Mouse (Mus musculus): ENCODE results near the gene Dynll2.
"Not testable (repeated sequence)": the region's sequence is repeated elsewhere in the genome, so short reads cannot be mapped to it uniquely, and the experiment has no call there.

Gene Dynll2

DNA sequence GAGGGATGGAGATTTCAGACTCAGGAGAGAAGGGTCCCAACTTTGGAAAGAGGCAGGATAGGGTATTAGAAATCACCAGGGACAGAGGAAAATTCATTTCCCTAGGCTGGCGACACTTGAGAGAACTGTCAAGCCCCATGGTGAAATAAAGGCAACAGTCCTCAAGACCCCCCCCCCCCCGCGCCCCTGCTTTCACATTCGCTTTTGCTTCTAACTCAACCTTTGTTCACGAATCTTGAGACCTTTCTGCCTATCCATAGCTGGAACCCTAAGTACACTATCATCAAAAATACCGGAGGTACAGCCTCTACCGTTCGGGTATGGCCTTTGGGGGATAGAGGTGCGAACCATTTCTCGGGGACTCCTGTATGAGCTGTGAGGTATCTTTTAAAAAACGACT lies 528 bp upstream of the Dynll2 start:
- DNase-seq (ENCODE audit: low spot score in 2 of 2): no peak

DNA sequence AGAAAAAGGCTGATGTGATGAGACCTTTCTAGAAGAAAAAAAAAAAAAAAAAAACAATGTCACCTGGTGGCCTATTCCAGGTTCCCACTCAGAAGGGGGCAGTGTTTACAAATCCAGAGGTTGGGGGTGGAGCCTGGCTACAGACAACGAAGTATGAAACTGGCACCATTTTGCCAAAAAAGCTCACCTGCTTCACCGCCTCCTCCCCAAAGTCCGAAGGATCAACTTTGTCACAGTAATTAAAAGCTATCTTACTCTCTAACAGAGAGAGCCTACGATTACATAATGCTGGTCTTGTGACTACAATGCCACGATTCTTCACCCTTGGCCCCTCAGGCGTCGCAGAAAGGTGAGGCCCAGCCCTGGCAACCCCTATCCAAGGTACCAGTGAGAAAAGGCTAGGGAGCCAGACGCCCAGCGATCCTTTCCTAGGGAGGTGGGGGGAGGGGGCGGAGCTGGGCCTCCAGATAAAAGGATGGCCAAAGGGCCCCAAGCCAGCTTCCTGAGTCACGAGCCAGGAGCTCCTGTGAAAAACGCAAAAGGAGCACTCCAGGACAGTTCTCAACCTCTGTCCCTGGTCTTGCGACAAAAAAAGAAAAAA lies 1.1 kb downstream of the Dynll2 start:
- no peak for DNase-seq (ENCODE audit: low spot score in 2 of 2)

DNA sequence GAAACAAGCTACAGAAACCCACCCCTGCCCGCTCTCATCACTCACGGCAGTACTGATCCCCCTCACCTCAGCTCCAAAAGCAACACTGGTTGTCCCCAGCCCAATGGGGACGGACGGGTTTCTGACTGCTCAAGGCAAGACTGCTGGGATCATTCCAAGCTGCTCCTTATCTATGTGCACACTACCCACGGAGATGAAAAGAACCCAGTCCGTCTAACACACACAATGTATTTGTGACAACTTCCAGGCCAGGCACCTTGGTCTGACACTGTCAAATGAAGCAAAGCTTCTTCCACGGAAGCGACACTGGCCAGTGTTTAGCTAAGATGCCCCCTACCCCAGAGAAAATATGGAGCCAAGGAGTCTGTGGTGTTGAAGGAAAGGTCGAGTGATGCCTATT lies 1.7 kb downstream of the Dynll2 start:
- no peak for DNase-seq (ENCODE audit: low spot score in 2 of 2)

DNA sequence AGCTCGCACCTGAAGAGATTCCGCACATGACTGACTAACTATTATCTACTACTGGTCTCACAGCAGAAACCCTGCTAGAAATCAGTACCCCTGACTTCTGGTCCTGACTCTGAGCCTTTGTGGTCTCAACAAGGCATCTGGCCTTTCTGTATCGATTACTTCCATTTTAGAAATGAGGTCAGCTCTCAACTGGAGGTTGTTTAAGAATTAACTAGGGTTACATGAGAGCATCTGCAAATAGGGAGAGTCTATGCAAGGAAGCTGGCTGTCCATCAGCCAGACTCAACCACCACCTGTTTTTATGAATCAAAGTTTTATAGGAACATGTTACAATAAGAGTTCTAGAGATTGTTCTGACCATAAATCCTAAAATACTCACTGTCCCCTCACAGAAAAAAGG lies 2.8 kb downstream of the Dynll2 start:
- DNase-seq (ENCODE audit: low spot score in 2 of 2): no peak

DNA sequence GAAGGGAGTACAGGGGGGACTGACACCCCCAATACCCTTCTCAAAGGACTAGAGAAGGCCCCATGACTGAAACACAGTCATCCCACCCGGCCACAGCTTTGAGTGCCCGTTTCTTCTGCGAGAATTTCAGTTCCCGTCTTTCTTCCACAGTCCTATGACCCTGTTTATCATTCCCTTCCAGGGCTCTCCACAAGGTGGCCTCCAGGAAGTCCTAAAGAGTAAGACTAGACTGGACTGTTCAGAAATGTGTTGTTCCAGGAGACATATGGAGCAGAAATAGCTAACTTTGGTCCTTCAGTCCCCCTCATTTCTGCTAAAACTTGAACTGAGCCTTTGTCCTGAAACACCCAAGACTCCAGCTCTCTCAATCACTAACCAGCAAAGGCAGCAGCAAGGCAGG lies 8.4 kb downstream of the Dynll2 start:
- DNase-seq (ENCODE audit: low spot score in 2 of 2): no peak

DNA sequence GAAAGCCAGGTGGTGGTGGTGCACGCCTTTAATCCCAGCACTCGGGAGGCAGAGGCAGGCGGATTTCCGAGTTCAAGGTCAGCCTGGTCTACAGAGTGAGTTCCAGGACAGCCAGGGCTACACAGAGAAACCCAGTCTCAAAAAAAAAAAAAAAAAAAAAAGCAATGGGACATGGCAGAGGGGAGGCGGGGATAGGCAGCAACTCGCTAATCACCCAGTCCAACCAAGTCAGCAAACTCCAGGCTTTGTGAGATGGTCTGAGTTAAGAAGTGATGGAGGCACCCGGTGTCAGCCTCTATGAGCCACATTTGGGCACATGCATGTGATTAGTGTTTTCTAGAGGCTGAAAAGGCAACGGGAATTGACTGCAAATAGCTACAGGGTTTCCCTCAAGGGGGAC lies 10.3 kb downstream of the Dynll2 start:
- DNase-seq (ENCODE audit: low spot score in 2 of 2): not testable (repeated sequence)

DNA sequence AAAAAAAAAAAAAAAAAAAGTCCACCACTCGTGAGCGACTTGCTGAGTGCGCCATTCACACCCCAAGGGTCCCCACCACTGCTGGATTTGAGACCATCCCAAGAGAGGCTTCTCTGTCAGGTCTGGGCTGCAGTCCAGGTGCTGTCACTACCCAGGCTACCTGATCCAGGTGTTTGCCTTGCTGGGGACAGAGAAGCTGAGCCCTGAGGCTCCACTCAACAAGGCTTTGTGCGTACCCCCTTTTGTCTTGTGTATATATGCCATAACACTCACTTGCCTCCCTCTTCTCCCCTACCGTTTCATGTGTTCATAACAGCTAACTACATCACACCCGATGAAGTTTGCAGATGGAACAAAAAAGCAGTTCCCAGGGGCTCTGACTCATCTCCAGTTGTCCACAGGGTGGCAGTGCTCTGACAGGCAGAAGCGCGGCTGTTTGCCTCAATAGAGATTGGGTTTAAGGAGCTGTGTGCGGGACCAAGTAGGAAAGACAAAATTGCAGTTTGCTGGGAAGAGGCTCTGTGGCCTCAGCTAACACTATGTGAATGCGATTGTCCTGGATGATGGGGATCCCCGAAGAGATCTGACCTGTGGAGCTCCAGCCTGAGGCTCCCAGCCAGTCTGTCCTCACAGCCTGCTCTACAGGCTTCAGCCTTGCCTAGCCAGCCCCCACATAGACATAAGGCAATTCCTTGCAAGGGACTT lies 12.7 kb downstream of the Dynll2 start:
- peak; percentile 68 to 75 for DNase-seq (ENCODE audit: low spot score in 2 of 2)

DNA sequence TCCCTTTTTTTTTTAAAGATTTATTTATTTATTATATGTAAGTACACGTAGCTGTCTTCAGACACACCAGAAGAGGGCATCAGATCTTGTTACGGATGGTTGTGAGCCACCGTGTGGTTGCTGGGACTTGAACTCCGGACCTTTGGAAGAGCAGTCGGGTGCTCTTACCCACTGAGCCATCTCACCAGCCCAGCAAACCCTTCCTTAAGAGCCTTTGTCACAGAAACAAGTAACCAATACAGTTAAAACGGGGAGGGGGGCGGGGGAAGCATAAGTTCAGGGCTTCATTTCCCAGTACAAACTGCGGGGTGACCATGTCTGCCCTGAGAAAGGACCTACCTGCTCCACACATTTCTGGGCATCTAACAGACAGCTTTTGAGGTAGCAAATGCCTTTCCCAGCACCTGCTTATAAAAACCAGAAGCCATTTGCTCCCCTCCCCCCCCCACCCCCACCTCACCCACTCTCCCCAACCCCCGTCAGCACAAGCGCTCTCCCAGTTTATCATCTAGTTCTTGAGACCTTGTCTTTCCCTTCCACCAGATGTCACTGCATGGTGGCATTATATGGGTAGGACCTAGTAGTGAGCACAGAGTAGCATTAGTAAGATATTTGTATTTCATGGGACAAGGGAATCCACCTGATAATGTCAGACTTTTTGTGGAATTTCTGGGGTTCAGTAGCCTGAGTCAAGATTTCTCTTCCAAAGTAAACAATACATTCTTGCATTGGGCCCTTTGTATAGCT lies 13.6 kb downstream of the Dynll2 start:
- DNase-seq (ENCODE audit: low spot score in 2 of 2): no peak

DNA sequence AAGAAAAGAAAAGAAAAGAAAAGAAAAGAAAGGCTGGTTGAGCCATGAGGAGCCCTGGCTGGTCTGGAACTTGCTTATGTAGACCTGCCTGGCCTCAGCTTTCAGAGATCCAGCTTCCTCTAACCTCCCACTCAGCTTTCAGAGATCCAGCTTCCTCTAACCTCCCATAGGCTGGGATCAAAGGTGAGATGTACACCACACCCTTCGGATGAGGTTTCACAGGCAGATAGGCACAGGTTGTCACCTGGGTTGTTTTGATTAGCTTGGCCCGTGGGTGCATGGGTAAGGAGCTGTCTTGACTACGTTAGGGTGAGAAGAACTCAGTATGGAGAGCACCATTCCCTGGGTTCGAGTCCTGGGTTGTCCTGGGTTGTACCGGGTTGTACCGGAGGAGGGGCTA lies 14.5 kb downstream of the Dynll2 start:
- DNase-seq (ENCODE audit: low spot score in 2 of 2): no peak

DNA sequence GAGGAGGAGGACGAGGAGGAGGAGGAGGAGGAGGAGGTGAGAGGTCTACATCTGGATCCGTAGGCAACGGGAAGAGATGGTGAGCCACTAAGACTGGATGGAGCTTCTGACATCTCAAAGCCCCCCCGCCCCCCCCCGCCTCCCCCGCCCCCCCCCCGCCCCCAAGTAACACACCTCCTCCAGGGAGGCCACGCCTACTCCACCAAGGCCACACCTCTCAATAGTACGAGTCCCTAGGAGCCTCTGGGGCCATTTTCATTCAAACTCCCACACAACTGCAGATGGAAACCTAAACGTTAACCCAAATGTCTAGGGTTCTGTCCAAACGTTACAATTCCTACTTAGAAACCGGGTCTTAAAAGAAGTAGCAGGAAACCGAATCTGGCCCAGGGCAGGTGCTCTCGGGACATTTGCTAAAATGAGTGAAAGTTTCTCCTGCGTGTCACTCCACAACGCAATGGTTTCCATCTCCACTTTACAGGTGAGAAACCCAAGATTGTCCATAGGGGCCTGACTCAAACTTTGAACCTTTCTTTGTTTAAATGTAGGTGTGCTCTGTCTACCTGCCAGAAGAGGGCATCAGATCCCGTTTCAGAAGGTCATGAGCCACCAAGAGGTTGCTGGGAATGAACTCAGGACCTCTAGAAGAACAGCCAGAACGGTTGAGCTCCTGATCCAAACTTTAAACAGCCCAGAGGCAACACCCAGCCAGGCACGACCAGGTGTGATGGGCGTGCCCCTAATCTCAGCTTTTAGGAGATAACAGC lies 18.8 kb downstream of the Dynll2 start:
- DNase-seq (ENCODE audit: low spot score in 2 of 2): no peak

DNA sequence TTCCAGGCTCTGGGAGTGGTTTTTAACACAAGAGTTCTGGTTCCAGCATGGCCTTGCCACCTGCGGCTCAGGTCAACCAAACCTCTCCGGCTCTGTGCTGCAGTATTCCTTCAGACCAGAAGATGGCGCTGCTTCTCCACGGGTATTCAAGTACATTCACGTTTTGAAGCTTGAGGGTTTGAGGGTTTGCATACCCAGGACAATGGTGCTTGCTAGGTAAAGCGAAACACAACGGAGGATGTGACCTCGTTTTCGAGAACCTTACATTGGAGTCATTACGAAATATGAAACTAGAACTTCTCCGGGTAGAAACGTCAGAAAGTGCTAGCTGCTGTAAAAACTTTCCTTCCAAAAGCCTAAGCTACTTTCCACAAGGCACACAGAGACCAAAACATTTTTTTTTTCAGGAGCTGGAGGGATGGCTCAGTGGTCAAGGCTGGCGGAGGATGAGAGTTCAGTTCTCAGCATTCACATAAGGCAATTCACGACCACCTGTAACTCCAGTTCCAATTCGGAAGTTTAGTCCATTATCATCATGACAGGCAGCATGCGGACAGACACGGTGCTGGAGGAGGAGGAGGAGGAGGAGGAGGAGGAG lies 19.5 kb downstream of the Dynll2 start:
- peak; percentile 92 to 93 for DNase-seq (ENCODE audit: low spot score in 2 of 2)

DNA sequence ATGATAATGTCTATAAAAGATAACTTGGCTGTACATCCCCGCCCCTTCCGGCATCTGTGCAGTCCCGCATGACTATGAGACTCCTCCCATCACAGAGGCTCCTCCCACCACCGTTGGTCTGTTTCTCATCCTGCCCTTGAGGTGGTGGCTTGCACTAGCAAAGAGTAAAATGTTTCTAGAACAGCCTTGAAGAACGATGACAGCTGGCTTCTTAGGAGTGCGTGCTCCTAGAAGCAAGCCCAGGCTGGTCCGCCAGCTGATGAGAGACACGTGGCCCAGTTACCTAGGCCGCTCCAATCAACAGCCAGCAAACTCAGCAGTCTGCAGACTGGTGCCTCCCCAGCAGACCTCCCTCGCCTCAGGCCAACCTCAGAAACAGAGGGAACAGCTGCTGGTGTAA lies 21.1 kb downstream of the Dynll2 start:
- no peak for DNase-seq (ENCODE audit: low spot score in 2 of 2)

DNA sequence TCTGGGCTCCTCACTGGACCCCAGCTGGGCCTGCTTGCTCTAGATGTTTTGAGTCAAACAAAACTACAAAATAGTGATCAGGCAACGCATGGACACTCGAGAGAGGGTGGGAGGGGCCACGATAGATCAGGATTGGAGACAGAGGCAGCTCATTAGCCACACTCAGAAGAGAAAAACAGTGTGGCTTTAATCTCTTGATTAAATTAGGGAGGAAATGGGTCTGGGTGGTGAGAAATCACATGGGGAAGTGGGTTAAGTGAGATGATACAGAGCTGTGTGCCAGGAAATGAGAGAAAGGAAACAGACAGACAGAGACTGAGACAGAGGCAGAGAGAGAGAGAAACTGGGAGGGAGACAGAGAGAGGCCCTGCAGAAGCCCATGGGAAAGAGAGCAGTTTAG lies 22.0 kb downstream of the Dynll2 start:
- DNase-seq (ENCODE audit: low spot score in 2 of 2): no peak

DNA sequence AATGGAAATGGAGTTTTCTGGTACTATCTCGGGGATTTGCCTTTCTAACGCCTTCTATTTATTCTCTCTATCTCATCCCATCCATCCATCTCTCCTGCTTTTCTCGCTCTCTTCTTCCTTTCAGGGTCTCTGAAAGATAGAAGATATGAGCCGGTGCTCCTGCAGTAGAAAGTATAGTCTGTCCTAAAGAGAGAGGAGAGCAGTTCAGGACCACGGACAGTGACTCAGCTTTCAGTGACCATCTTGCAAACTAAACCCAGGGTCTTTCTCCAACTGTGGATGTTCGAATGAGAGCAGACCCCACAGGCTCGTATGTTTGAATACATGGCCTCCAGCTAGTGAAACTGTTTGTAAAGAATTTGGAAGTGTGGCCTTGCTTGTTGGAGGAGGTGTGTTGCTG lies 30.3 kb downstream of the Dynll2 start:
- DNase-seq (ENCODE audit: low spot score in 2 of 2): no peak

DNA sequence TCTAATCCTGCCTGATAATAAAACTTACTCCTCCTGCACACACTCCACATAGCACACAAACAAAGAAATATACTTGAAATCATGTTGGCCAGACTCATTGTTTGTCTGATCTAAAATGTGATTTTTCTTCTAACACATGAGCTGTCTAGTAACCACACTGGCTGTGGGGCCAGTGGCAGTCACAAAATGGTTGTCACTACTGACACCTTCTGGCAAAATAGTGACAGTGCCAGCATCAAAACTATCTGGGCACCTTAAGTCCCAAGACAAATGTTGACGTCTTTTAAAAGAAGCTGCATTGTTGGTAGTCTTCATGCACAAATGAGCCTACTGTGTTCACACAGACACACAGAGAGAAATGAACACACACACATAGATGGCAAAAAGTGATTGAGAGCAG lies 32.2 kb downstream of the Dynll2 start:
- DNase-seq (ENCODE audit: low spot score in 2 of 2): no peak

DNA sequence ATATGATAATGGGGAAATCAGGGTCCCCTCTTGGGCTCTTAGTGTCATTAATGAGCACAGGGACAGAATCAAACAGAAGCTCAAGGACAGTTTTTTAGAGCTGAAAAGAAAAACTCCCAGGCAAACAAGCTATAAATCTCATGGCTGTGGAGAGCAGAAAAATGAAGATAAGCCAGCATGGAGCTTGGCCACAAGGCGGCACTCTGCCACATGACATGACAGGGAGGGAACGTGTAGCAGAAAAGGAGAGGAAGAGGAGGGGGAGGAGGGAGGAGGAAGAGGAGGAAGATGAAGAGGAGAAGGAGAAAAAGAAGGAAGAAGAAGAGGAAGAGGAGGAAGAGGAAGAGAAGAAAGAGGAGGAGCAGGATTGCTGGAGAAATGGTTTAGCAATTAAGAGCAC lies 37.3 kb downstream of the Dynll2 start:
- no peak for DNase-seq (ENCODE audit: low spot score in 2 of 2)

DNA sequence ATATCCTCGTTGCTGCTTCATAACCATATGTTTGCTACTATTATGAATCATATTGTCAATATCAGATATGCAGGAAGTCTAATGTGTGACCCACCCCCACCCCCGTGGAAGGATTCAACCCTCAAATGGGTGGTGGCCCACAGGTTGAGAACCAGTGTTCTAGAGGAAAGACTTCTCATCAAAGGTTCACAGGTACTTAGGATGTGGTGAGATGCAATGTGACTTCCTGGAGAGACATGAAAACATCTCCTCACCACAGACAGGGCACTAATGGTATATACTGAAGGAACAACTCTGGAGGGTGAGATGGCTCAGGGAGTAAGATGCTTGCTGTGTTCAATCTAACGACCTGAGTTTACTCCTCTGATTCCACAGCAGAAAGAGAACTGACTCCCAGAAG lies 51.9 kb downstream of the Dynll2 start:
- no peak for DNase-seq (ENCODE audit: low spot score in 2 of 2)

DNA sequence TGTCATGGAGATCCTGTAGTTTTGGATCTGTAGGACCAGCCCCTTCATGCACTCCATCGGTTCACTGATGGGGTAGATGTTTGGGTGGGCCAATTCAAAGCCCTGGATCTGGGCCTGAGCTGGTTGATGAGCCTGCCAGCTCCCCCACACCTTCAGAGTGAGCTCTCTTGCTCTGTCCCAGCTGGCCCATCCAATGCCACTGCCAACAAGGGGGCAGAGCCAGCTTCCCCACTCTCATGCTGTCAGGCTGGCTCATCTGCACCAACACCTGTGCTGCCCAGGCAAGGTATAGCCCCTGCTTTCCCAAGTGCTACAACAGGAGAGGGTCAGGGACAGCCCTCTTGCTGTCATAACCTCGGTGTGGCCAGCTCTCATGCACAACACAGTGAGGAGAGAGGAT lies 53.6 kb downstream of the Dynll2 start:
- no peak for DNase-seq (ENCODE audit: low spot score in 2 of 2)

DNA sequence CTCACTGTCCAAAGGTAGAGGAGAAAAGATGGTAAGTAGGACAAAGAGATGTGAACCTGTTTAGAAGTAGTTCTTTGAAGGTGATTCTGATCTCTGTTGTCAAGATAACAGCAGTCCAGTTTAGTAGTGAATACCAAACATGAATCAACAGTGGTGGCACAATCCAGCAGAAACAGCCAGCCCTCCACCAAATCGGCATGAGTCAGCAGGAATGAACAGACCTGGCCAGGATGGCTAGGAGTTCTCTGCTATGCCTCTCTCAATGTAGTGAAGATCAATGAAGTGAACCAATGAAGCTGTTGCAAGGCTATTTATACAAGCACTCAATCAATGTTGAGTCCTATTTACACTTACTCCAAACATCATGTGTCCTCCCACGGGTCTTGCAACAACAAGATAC lies 57.0 kb downstream of the Dynll2 start:
- no peak for DNase-seq (ENCODE audit: low spot score in 2 of 2)

Measured in right cerebral cortex, adult 2 months (tissue).